Mouse (Mus musculus): ENCODE data around the gene Gm11733. TPM values are rescaled to one million over a fixed set of nuclear protein-coding genes. Genes with fewer than 3 reads are reported as not detected.

Gm11733 gene
- polyA plus RNA-seq, 1 experiment from 2014 or later = not detected

GRCm38 (mm10) chr11:117482677-117483511, 1.3 kb upstream of the Gm11733 start:
- Histone ChIP-seq H3K36me3 (no peaks in the 10 kb centered on the region), H3K27ac (peak overlapping the region; percentile 69), H3K4me3 (peak overlapping the region; percentile 52), H3K4me1 (peaks cover 34% of the 10 kb centered on the region), H3K9me3 (0 out of 2 replicates have a peak, but pooled peaks cover 2% of the 10 kb centered on the region), H3K27me3 (ENCODE audit: insufficient read depth, poor library complexity, severe bottlenecking) (peaks cover 48% of the 10 kb centered on the region)
- WGBS = 1% methylated on average over 25 of the region's 26 CpGs
- DNase-seq (ENCODE audit: low spot score) = no peak

GRCm38 (mm10) chr11:117491408-117492208, 7.4 kb downstream of the Gm11733 start:
- Histone ChIP-seq H3K36me3 (no peaks in the 10 kb centered on the region), H3K27me3 (ENCODE audit: insufficient read depth, poor library complexity, severe bottlenecking) (peaks cover 37% of the 10 kb centered on the region), H3K4me3 (no peak overlapping the region), H3K4me1 (peaks cover 14% of the 10 kb centered on the region), H3K9me3 (0 out of 2 replicates have a peak, but pooled peaks cover 3% of the 10 kb centered on the region), H3K27ac (no peak overlapping the region; the same call in 1 of the 2 replicates)
- 68% methylated on average over 17 of the region's 17 CpGs for WGBS
- no peak for DNase-seq (ENCODE audit: low spot score)

GRCm38 (mm10) chr11:117492209-117492505, 8.0 kb downstream of the Gm11733 start:
- Histone ChIP-seq H3K9me3 (0 out of 2 replicates have a peak, but pooled peaks cover 3% of the 10 kb centered on the region), H3K36me3 (no peaks in the 10 kb centered on the region), H3K27me3 (ENCODE audit: insufficient read depth, poor library complexity, severe bottlenecking) (peaks cover 38% of the 10 kb centered on the region), H3K27ac (no peak overlapping the region), H3K4me1 (peaks cover 20% of the 10 kb centered on the region), H3K4me3 (no peak overlapping the region)
- 40% methylated on average over 1 of the region's 1 CpGs for WGBS
- DNase-seq (ENCODE audit: low spot score) = no peak

- no peak for DNase-seq (ENCODE audit: low spot score)
- WGBS = 45% methylated on average over 4 of the region's 4 CpGs
- Histone ChIP-seq H3K9me3 (0 out of 2 replicates have a peak, but pooled peaks cover 4% of the 10 kb centered on the region), H3K27me3 (ENCODE audit: insufficient read depth, poor library complexity, severe bottlenecking) (peaks cover 40% of the 10 kb centered on the region), H3K4me1 (peaks cover 27% of the 10 kb centered on the region), H3K4me3 (no peak overlapping the region), H3K27ac (peak overlapping the region; percentile 64; the same call in 1 of the 2 replicates), H3K36me3 (no peaks in the 10 kb centered on the region)
Observed at GRCm38 (mm10) chr11:117496812-117497211, 12.6 kb downstream of the Gm11733 start.

- Histone ChIP-seq H3K36me3 (no peaks in the 10 kb centered on the region), H3K4me1 (peaks cover 22% of the 10 kb centered on the region), H3K4me3 (0 out of 2 replicates have a peak overlapping the region, but pooled peaks have one; percentile 6), H3K27ac (peak overlapping the region; percentile 64; the same call in 1 of the 2 replicates), H3K27me3 (ENCODE audit: insufficient read depth, poor library complexity, severe bottlenecking) (peaks cover 36% of the 10 kb centered on the region), H3K9me3 (0 out of 2 replicates have a peak, but pooled peaks cover 4% of the 10 kb centered on the region)
- no peak for DNase-seq (ENCODE audit: low spot score)
- 49% methylated on average over 16 of the region's 16 CpGs for WGBS
Observed at GRCm38 (mm10) chr11:117497256-117498136, 13.3 kb downstream of the Gm11733 start.

GRCm38 (mm10) chr11:117498137-117498511, 14.0 kb downstream of the Gm11733 start:
- WGBS = 74% methylated on average over 1 of the region's 1 CpGs
- Histone ChIP-seq H3K36me3 (no peaks in the 10 kb centered on the region), H3K4me3 (no peak overlapping the region), H3K27ac (peak overlapping the region; percentile 33; the same call in 1 of the 2 replicates), H3K9me3 (0 out of 2 replicates have a peak, but pooled peaks cover 4% of the 10 kb centered on the region), H3K27me3 (ENCODE audit: insufficient read depth, poor library complexity, severe bottlenecking) (peaks cover 33% of the 10 kb centered on the region), H3K4me1 (peaks cover 20% of the 10 kb centered on the region)
- no peak for DNase-seq (ENCODE audit: low spot score)

- no peak for DNase-seq (ENCODE audit: low spot score)
- Histone ChIP-seq H3K27me3 (ENCODE audit: insufficient read depth, poor library complexity, severe bottlenecking) (no peaks in the 10 kb centered on the region), H3K27ac (no peak overlapping the region), H3K4me1 (no peaks in the 10 kb centered on the region), H3K36me3 (no peaks in the 10 kb centered on the region), H3K9me3 (no peaks in the 10 kb centered on the region), H3K4me3 (no peak overlapping the region)
- WGBS = 88% methylated on average over 4 of the region's 4 CpGs
Observed at GRCm38 (mm10) chr11:117508972-117509371, 24.8 kb downstream of the Gm11733 start.

- DNase-seq (ENCODE audit: low spot score) = no peak
- no peaks in the 10 kb centered on the region for H3K36me3 ChIP-seq
- H3K4me3 ChIP-seq = no peak overlapping the region
- H3K9me3 ChIP-seq = no peaks in the 10 kb centered on the region
- WGBS = 85% methylated on average over 10 of the region's 10 CpGs
- H3K4me1 ChIP-seq = no peaks in the 10 kb centered on the region
- H3K27ac ChIP-seq = no peak overlapping the region
- H3K27me3 ChIP-seq (ENCODE audit: insufficient read depth, poor library complexity, severe bottlenecking) = peaks cover 14% of the 10 kb centered on the region; the same call in 1 of the 2 replicates
Observed at GRCm38 (mm10) chr11:117515718-117516421, 31.7 kb downstream of the Gm11733 start.

GRCm38 (mm10) chr11:117516422-117516796, 32.2 kb downstream of the Gm11733 start:
- Histone ChIP-seq H3K9me3 (no peaks in the 10 kb centered on the region), H3K4me3 (no peak overlapping the region), H3K27me3 (ENCODE audit: insufficient read depth, poor library complexity, severe bottlenecking) (peaks cover 14% of the 10 kb centered on the region; the same call in 1 of the 2 replicates), H3K36me3 (no peaks in the 10 kb centered on the region), H3K27ac (no peak overlapping the region), H3K4me1 (no peaks in the 10 kb centered on the region)
- 76% methylated on average over 3 of the region's 3 CpGs for WGBS
- DNase-seq (ENCODE audit: low spot score) = no peak

GRCm38 (mm10) chr11:117521906-117522780, 38.0 kb downstream of the Gm11733 start:
- no peak overlapping the region for H3K4me3 ChIP-seq
- no peaks in the 10 kb centered on the region for H3K9me3 ChIP-seq
- no peak overlapping the region for H3K27ac ChIP-seq
- WGBS = 66% methylated on average over 13 of the region's 13 CpGs
- peaks cover 31% of the 10 kb centered on the region for H3K4me1 ChIP-seq
- no peaks in the 10 kb centered on the region for H3K36me3 ChIP-seq
- no peak for DNase-seq (ENCODE audit: low spot score)
- peaks cover 40% of the 10 kb centered on the region for H3K27me3 ChIP-seq (ENCODE audit: insufficient read depth, poor library complexity, severe bottlenecking)

- Histone ChIP-seq H3K36me3 (no peaks in the 10 kb centered on the region), H3K4me3 (no peak overlapping the region), H3K9me3 (no peaks in the 10 kb centered on the region), H3K27ac (peak overlapping the region; percentile 50), H3K4me1 (peaks cover 31% of the 10 kb centered on the region), H3K27me3 (ENCODE audit: insufficient read depth, poor library complexity, severe bottlenecking) (peaks cover 35% of the 10 kb centered on the region)
- DNase-seq (ENCODE audit: low spot score) = no peak
- WGBS = 68% methylated on average over 16 of the region's 16 CpGs
Observed at GRCm38 (mm10) chr11:117522879-117523519, 38.8 kb downstream of the Gm11733 start.
